Mouse (Mus musculus) midbrain, embryonic 12.5 days (tissue): ENCODE data around the gene Slc2a9. TPM values are rescaled to one million over a fixed set of nuclear protein-coding genes. Genes with fewer than 3 reads are reported as not detected.

Source experiments
- ATAC-seq: fragments of 200-750 bp; cut with Nextera tagmentation; 2 replicates; pipeline ENCODE4 v1.8.0; 2017; ENCODE audit warnings: low read depth, moderate TSS enrichment, moderate library complexity; ENCODE audit not compliant: low FRiP score
- H3K27ac ChIP-seq: fragments of 300-500 bp; sonication (generic); replicated peaks from 2 replicates; pipeline ENCODE4 v1.5.1; 2016; ENCODE audit warnings: mild to moderate bottlenecking
- H3K27me3 ChIP-seq: fragments of 300-500 bp; sonication (generic); 2 replicates; pipeline ENCODE4 v1.6.1; 2016; ENCODE audit warnings: mild to moderate bottlenecking
- H3K36me3 ChIP-seq: fragments of 300-500 bp; sonication (generic); 2 replicates; pipeline ENCODE4 v1.6.1; 2016
- H3K4me1 ChIP-seq: fragments of 300-500 bp; sonication (generic); 2 replicates; pipeline ENCODE4 v1.6.1; 2016
- H3K4me2 ChIP-seq: fragments of 300-500 bp; sonication (generic); replicated peaks from 2 replicates; pipeline ENCODE4 v1.6.1; 2016; ENCODE audit warnings: mild to moderate bottlenecking, moderate library complexity
- H3K4me3 ChIP-seq: fragments of 300-500 bp; sonication (generic); 2 replicates; pipeline ENCODE4 v1.5.1; 2016; ENCODE audit warnings: mild to moderate bottlenecking
- H3K9ac ChIP-seq: fragments of 300-500 bp; sonication (generic); replicated peaks from 2 replicates; pipeline ENCODE4 v1.6.1; 2016; ENCODE audit warnings: mild to moderate bottlenecking, moderate library complexity
- H3K9me3 ChIP-seq: fragments of 300-500 bp; sonication (generic); 2 replicates; pipeline ENCODE4 v1.6.1; 2016; ENCODE audit warnings: mild to moderate bottlenecking
- WGBS: fragments of 180-500 bp; shearing (Covaris S2); methylation state at CpG from one replicate; pipeline ENCODE4 v1.1.7; 2016; 5-methylcytosine and 5-hydroxymethylcytosine counted together
- polyA plus RNA-seq: library from polyadenylated mRNA; unstranded; fragments of >200 nt; fragmentation: Nextera tagmentation; extraction: Ambion mirVana; gene quantifications from 2 replicates; pipeline ENCODE4 v1.2.1, GENCODE M21; 2016

Gene Slc2a9
- polyA plus RNA-seq, 1 experiment from 2014 or later, result 0.26 TPM

DNA sequence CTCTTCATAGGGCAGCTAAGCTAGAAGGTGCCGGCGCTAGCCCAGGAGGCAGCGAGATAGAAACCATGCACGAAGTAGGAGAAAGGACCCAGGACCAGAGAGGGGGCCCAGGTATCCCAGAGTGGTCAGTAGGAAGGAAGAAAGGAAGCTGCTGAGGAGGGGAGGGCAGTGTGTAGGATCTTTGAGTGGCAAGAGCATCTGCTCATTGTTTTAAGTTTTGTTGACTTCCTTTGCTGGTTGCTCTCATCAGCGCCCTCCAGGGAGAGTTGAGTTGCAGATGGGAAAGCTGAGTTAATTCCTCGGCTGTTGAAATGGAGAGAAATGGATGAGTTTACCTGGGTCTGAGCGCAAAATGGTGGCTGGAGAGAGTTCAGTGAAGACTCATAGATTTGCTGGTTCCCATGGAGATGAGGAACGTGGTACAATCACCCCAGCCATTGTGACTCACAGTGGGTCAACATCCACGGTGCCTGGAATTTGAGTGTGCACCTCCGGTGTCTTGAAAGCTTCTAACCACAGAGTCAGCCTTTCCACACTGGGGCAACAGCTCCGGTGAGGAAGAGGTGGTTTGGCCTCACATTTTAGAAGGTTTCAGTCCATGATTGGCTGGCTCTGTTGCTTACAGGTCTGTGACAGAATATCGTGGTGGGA lies 201.1 kb downstream of the Slc2a9 start:
- Histone ChIP-seq H3K4me3 (no peak overlapping the region), H3K4me1 (no peaks in the 10 kb centered on the region), H3K27me3 (no peaks in the 10 kb centered on the region), H3K9me3 (no peaks in the 10 kb centered on the region), H3K36me3 (no peaks in the 10 kb centered on the region), H3K9ac (no peak overlapping the region), H3K4me2 (no peak overlapping the region), H3K27ac (no peak overlapping the region)
- ATAC-seq, result no peak
- WGBS, result 88% methylated on average over 12 of the region's 12 CpGs

Other genes with a start within 250 kb of the Slc2a9 start
- gene Tmem128, start 243.0 kb downstream of the Slc2a9 start, polyA plus RNA-seq, result 88.3 and 100 TPM in 2 replicates
- gene Otop1, start 227.2 kb downstream of the Slc2a9 start, polyA plus RNA-seq, result not detected in 2 replicates
- 0.13 and 0.18 TPM in 2 replicates for gene Drd5, start 183.8 kb downstream of the Slc2a9 start, polyA plus RNA-seq
- 140 and 151 TPM in 2 replicates for gene Wdr1, start 60.1 kb upstream of the Slc2a9 start, polyA plus RNA-seq
- gene Zfp518b, start 181.7 kb upstream of the Slc2a9 start, polyA plus RNA-seq, result 49.1 and 50.1 TPM in 2 replicates